Mouse (Mus musculus) adrenal gland, postnatal 4 days (tissue): ENCODE data around the gene Lexm. TPM values are rescaled to one million over a fixed set of nuclear protein-coding genes. Genes with fewer than 3 reads are reported as not detected.

Experiments
- DNase-seq, 2 experiments: peaks; one replicate each; pipeline ENCODE4 v3.0.0; 2021 to 2022; ENCODE audit warnings: low spot score in 2 of 2, mixed read lengths in 2 of 2
- total RNA-seq, 2 experiments: library from RNA; stranded (reverse); gene quantifications; 2 replicates each; pipeline ENCODE4 v1.2.3; 2021

Gene Lexm
- total RNA-seq, 2 experiments from 2014 or later = 0.20 TPM; not detected in 1

DNA sequence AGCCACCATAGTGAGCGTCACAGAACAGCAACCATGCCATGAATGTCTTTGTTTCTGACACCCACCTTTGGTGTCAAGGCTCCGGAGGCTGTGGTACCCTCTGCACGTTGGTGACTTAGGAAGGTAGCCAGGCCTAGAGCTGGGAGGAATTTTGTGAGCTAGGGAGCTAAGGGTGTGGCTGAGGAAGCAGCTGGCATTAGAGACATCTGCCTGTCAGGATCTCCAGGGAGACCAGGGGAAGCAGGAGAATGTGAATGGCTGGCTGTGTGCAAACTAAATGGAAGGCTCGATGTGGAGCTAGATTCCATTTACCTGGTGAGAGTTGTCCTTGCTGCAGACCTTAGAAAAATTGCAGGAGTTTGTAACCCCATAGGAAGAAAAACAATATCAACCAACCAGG, 32.4 kb downstream of the Lexm start:
- no peak for DNase-seq

DNA sequence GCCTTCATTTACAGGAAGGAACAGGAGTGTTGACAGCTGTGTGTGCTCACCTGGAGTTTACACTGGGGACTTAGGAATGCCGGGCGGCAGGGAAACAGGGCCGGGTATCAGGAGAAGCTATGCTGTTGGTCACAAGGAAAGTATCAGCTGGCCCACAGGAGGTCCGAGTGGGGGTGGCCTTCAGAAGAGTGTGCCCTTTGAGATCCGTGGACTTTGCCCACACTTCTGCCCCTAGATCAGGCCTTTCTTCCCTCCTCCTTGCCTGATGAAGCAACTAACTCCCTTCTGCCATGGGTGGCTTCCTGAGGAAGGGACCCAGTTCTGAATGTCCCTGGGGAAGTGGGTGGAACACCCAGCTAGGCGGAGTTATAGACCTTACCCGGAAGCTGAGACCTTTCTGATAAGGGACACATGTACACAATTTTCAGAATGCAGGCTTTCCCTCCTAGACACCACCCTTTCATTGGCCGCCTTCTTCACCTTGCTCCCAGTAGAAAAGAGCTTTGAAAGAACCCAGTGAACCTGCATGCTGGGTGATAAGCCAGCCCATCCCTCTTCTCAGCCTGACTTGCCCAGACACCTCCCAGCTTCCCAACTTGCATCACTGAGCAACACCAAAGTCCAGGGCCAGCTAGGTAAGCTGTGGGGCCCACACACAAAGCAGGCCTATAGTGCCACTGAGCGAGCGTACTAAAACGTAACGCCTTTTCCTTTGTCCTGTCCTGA, 34.5 kb downstream of the Lexm start:
- DNase-seq = no peak

DNA sequence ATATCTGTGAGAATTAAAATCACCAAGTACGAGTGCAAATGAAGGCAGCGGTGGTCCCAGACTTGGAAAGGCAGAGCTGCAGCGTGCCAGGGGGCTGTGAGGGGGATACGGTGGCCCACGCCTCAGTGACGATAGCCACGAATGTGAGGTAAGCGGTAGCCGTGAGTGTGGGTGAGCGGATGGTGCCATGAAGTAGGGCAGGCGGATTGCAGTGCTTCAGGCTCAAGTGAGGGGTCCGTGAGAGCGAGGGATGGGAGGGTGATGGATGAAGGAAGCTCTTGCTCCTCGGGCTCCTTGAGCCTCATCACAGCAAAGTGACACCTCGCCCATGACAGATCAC, 35.2 kb downstream of the Lexm start:
- no peak for DNase-seq

DNA sequence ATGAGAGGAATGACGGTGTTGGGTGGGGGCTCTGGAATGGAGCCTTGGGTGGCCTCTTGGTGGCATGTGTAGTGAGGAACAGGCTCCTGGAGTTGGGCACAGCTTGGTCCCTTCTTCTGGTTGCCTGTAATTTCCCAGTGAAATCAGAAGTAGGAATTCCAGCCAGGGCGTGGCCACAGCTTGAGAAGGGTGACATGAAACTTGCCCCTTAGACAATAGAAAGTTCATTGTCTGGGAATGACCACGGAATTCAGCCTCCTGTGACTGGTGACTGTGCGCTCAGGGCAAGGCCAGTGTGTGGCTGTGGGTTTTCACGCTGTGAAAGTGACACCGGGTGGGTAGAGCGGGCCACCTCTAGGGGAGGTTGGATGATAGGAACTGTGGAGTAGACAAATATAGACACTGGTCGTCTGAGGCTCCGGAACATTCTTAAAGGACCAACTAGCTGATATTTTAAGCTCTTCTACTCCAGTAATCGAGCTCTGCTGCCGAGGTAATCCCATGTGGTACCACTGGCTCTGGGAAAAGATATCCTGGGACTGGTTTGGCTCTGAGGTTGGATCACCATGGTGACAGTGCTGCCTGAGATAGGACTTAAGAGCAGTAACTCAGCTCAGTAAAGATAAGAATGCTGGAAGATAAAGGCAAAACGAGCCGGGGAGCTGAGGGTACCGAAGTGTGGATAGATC, 35.7 kb downstream of the Lexm start:
- DNase-seq = no peak

DNA sequence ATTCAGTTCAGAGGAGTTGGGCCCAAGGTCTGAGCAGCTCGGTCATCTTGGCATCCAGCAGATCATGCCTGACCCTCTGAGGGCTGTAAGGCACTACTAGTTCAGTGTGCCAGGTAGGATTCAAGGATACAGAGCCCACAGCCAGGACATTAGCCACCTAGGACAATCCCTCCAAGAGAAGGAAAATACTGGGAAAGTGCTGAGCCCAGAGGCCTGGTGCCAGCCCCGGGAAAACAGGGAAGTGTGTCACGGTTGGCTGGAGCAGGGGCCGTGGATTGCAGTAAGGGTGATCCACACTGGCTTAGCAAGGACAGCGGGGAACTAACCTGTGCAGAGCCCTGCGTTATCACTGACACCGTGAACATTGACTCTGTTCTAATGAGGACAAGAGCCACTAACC, 39.5 kb downstream of the Lexm start:
- no peak for DNase-seq

DNA sequence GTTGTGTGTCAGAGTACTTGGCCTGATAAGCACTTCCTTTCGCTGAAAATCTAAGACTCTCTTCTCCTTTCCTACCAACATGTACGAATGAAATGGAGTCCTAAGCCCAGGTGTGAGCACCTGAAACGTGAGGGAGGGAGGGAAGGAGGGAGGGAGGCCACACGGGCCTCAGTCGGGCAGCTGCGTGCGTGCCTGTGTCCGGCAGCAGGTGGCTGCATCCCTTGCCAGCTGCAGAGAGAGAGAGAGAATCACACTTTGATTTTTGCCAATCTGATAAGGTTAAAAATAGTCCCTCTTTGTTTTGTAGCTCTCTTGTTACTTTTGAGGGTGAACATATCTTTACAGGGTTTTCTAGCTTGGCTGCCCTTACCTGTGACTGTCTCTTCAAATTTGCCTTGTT, 42.0 kb downstream of the Lexm start:
- no peak for DNase-seq

DNA sequence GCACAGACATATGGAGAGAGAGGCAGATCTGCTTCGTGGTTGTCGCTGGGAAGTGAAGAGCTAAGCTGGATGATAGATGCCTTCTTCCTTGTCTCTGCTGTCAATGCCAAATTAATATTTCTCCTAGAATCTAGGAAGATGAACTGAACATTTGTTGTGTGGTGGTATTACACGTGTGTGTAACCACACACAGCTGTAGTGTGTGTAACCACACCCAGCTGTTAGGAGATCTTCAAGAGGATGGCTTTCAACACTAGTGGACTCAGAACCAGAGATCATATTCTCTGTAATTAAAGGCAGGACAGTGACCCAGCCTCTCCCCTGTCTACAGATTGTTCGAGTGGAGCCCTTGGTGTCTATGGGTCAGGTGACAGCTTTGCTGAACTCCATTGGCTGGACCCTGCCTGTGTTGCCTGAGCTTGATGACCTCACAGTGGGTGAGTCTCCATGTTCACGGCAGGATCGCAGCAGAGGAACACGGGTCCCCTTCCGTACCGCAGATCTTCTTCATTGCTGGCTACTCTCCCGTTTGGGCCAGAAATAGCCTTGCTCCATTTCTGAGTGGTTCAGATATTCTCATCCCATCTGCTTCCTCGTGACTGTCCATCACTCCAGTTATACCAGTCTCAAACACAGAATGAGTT, 45.8 kb downstream of the Lexm start:
- DNase-seq = no peak

DNA sequence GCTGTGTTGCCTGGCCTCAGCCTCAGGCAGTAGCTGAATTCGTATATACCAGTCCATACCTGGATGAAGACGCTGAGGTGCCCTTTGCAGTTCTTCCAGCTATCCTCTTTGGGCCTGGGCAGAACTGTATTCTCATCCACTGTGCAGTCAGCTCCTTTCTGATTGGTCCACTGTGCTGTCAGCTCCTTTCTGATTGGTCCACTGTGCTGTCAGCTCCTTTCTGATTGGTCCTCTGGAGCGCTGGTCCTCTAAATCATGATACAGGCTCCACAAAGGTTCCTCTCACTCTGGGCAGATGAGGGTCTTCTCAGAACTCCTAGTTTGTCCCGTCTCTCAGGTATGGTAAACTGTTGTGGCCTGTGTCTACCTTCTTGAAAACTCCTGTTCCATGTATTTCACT, 47.4 kb downstream of the Lexm start:
- no peak for DNase-seq

DNA sequence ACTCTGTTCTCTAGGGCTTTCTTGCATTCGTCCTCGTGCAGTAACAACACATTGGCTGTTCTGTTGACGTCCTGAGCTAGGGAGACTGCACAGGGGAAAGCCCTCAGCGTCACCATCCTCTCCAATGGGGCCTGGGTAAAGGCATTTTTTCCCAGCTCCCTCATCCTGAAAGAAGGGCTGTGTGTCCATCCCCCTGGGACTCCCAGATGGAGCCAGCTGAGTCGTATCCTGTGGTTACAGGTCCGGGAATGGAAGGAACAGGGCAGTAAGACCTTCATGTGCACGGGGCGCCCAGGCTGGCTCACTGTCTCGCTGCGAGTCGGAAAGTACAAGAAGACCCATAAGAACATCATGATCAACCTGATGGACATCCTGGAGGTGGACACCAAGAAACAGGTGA, 52.9 kb downstream of the Lexm start:
- no peak for DNase-seq

DNA sequence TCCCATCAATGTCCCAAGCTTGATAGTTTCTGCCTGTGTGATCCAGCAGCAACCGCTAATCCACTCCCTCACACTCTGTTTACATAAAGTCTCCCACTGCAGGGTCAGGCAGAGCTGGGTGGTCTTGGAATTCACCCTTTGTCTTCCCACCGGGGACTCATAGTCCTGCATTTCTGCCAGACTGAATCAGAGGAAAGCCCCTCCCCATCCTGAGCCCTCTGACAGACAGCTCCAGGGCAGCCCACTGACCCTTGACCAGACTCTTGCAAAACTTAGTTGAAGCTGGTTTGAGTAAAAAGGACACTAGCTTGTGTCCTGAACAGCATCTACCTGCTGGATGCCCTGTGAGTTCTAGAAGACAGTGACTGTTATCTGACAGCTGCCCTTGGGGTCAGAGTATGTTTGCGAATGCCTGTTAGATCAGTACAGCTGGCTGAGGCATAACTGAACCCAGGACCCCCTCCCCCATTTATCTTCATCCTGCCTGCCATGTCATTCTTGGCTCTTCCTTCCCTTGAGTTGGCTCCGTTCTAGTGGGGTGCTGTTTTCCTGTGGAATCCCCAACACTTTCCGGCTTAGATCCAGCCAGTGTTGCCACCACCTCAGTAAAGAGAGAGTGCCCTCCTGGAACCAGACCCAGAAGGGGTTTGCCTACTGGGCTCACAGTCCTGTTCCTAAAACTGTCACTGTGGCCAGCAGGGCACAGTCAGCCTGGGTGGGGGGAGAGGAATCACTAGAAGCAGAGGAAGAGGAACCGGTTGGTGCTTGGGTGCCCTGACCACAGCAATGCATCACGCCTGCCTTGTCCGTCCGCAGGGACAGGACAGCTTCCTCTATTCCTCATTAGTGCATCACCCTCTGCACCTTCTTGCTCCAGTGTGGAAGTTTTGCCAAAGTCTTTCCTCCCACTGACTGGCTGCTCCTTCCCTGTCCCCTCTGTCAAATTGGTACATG, 53.9 kb downstream of the Lexm start:
- DNase-seq = no peak

DNA sequence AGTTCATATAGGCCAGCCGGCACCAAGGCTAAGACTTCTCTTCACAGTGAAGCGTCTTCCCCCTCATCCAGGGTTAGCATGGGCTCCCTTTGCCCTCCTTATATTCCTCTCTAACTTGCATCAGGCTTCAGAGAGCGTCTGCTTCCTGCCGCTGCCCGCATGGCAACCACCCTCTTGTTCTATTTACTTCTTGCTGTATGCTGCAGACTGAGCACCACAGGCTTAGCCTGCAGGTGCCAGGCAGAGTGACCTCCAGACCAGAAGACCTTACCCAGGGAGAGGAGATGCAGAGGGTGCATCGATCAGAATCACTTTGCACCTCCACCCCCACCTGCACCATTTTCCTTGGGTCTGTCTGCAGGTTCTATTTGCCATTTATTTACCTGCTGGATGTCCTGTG, 55.0 kb downstream of the Lexm start:
- DNase-seq = no peak

DNA sequence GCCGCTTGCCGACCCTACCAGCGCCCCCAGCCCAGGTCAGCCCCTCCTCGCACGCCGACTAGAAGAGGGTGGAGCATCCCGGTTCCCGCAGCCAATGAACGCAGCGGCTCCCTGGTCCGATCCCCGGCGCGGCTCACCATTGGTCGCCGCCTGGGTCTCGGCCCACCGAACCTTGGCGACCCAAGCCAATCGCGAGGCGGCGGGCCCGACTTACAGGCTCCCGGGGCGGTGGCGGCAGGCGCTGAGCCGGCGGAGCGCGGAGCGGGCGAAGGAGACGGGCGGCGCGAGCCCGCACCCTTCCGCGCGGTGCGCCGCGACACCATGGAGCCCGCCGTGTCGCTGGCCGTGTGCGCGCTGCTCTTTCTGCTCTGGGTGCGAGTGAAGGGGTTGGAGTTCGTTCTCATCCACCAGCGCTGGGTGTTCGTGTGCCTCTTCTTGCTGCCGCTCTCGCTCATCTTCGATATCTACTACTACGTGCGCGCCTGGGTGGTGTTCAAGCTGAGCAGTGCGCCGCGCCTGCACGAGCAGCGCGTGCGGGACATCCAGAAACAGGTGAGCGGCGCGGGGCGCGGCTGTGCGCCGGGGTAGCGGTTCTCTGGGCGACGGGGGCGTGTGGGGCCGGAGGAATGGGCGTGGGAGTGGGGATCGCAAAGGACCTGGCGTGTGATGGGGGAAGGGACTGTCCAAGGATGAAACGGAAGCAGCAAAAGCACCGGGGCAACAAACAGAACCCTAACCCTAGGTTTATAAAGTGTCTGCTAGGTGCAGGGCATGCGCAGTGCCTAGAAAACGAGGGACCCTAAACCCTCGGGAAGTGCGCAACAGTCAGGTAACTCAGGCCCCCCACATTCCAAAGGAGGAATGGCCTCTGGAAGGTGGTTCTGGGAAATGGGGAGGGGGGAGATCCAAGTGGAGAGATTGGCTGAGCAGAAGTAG, 55.9 kb downstream of the Lexm start, which contains the start of gene Dhcr24:
TSS of gene Dhcr24 (plus strand) at position 193 of the 936 bp plus-strand sequence.
- DNase-seq = peak; percentile 81 to 86

DNA sequence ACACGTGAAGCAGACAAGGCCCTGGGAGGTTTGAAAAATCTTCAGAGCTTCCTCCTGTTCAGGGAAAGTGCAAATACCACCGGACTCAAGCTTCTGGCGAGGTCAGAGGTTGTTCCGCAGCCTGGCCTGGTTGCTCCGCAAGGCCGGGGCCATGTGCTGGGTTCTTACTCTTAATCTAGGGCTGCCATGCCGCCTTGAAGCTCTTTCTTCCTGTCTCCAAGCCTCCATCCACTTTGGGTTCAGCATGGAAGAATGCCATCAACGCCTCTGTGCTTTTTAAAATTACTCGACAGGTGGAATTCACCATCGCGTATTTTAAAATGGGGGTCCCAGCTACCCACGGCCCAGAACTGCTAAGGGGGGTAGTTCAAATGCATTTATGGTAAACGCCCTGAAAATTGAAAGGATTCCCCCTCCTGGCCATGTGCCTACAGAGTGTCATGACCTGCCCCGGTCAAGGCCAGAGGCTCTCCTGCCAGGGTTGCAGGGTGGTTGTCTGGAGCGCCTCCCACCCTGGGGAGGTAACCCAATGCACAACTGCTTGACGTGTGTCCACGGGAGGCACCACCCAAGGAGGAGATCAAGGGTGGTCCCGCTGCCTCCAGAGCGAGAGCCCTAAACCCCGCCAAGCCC, 56.7 kb downstream of the Lexm start:
- no peak for DNase-seq

DNA sequence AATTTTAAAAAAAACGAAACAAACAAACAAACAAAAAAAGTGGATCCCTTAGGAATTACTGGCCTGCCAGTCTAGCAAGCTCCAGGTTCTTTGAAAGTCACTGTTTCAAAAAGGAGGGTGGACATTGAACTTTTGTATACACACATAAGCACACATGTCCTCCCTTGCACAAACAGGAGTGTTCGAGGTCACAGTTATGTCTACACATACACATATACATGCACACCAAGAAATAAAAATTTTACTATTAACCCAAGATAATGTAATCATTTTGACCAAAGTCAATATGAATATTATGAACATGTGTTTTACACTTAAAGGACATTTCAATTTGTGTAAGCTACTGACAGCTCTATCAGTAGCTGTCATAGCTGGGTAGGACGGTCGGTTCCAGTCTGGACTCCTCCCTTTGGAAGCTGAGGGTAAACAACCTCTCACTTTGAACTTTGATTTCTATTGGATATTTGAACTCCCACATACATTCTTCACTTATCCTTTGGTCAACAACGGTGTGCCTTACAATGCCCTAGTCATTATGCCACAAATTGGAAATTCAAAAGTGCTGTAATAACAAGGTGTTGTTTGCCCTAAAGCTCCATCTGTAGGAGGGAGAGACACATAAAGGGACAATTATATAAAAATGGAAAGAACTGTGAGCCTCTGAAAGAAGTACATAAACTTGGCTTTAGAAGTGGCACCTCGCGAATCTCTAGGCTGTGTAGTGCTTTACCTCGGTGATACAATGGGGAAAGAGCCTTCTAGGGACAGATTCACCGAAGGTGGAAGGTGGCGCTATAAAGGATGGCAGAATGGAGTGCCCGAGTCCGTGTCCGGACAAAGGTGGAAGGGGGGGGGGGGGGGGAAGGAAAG, 57.5 kb downstream of the Lexm start:
- DNase-seq = no peak

DNA sequence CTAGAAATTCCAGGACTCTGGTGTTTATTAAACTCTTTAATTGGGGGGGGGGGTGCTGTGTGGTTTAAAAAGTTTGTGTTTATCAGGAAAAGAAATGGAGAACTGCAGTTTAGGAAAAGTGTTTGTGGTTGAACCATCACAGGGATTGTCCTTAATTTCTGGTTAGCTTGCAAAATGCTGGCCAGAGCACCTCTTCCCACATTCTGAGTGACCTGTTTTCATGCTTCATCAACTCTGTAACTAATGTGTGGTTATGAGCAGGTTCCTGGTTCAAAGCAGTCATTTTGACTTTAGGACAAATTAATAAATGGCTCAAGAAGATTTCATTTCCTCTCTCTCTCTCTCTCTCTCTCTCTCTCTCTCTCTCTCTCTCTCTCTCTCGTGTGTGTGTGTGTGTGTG, 59.1 kb downstream of the Lexm start:
- no peak for DNase-seq

DNA sequence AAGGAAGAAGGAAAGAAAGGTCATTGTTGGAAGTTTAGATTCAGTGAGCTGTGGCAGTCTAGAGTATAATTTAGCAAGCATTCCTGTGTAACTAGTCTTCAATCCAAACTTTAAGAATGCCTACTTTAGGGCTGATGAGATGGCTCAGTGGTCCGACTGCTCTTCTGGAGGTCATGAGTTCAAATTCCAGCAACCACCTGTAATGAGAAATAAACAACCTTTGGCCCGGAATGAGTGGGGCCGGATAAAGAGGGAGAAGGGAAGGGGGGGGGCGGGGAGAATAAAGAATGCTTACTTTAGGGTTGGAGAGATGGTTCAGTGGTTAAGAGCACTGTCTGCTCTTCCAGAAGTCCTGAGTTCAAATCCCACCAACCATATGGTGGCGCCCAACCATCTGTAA, 59.8 kb downstream of the Lexm start:
- no peak for DNase-seq

DNA sequence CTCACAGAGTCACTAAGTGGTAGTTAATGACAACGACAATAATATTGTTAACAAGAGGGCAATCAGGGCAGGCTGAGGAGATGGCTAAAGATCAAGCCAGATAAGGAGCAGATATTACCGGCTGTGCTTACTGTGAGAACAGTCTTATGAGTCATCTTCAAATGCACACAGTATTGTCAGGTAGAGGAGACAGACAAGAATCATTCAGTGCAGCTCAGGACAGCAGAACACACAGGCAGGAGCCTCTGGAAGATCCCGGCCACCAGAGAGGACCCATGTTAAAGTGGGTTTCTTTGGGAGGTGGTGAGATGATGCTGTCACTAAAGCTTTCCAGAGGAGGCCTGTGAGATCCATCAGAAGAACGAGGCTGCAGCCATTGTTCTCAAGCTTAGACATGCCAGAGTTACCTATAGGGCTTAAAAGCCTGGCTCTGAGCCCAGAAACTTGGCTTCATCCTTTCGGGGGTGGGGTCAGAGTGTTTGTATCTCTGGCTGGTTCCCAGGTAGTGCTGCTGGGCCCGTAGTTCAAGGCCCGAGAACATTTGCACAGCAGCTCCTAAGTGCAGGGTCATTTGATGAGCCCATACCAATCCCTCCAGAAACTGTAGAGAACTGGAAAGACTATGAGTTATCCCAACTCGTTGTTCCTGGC, 66.4 kb downstream of the Lexm start:
- no peak for DNase-seq

DNA sequence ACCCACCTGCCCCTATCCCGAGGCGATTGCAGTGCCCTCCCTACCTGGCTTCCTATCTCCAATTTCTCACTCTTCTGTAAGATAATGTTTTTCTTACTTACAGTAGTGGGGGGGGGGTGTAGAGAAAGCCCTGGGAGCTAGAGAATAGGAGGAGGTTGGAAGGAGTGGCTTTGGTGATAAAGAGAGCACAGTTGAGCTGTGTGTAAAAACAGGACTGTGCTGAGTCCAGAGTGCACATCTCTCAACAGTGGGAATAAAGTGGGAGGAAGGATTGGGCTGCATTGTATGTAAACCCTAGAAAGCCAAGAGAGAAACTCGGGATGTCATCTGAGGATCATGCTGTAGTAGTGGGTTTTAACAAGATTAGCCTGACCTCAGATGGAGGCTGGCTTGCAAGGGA, 68.9 kb downstream of the Lexm start:
- DNase-seq = no peak
